Mouse (Mus musculus): ENCODE data around the gene Cebpb. TPM values are rescaled to one million over a fixed set of nuclear protein-coding genes. Genes with fewer than 3 reads are reported as not detected.

Cebpb gene
- polyA plus RNA-seq, 1 experiment from 2014 or later: 3.6 TPM

DNA sequence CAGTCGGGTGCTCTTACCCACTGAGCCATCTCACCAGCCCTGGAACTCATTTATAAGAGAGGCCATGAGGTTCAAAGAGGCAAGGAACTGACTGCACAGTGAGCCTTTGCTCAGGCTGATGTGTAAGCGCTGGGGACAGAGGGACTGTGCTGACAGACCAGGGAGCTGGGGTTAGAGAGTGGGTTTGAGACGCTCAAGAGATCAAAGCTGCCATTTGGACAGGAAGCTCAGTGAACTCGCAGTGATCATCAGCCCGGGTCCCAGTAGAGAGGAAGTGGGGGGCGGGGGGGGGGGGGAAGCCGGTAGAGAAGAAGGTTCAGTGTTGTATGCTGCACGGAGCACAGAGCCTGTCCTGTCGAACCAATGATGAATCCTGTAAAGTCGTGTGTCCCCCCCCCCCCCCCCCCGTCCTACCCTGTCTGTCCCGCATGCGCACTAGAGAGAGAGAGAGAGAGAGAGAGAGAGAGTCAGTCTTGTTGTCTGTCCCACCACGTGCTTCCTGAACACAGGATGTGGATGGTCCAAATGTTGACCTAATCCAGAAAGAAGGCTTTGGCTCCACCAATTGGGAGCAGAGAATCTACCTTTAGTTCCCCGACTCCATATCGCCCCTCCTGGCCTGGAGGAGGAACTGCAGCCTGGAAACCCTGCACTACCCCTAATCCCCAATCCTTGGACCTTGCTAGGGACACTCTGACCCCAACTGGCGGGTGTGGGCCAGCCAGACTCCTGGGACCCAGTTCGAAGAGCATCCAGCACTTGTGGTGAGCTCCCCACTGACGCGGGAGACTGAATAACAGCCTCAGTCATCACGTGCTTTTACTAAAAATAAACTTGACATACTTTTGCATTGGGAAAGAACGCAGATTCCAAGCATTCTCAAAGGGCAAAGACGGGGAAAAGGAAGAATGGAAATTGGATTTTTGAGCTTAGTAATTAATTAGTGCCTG is 24.4 kb downstream of the Cebpb start:
- H3K4me1 ChIP-seq (replicated peaks; ENCODE audit: control insufficient read depth, insufficient read depth, low read length): no peaks in the 10 kb centered on the region
- ATAC-seq (ENCODE audit: low FRiP score) (no peak), DNase-seq (ENCODE audit: low spot score) (no peak)
- H3K27ac ChIP-seq: no peak overlapping the region
- no peaks in the 10 kb centered on the region for H3K27me3 ChIP-seq (ENCODE audit: control insufficient read depth, insufficient read depth, low read length)
- no peak overlapping the region for H3K4me2 ChIP-seq (replicated peaks)
- H3K9ac ChIP-seq: no peak overlapping the region
- no peaks in the 10 kb centered on the region for H3K9me3 ChIP-seq (ENCODE audit: control insufficient read depth, low read length)
- H3K4me3 ChIP-seq (replicated peaks; ENCODE audit: low read length): no peak overlapping the region
- WGBS: 80% methylated on average over 20 of the region's 23 CpGs
- H3K36me3 ChIP-seq (replicated peaks; ENCODE audit: control insufficient read depth, insufficient read depth): no peaks in the 10 kb centered on the region

DNA sequence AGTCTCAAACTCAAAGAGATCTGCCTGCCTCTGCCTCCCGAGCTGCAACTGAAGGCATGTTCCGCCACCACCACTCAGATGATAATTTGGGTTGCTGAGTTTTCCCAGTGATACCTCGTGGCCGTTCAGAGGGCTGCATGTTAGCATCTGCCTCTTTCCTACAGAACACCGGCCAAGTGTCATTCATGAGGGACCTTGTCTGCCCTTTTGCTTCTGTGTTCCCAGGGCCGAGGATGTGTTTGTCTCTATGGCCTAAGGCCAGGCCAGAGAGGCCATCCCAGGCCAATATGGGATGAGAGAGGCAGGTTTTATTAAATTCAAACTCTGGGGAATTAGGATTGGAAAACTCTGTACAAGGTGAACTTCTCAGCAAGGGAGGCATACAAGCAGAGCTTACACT is 25.6 kb downstream of the Cebpb start:
- no peaks in the 10 kb centered on the region for H3K9me3 ChIP-seq (ENCODE audit: control insufficient read depth, low read length)
- DNase-seq (ENCODE audit: low spot score) (no peak), ATAC-seq (ENCODE audit: low FRiP score) (no peak)
- H3K4me3 ChIP-seq (replicated peaks; ENCODE audit: low read length): no peak overlapping the region
- no peaks in the 10 kb centered on the region for H3K36me3 ChIP-seq (replicated peaks; ENCODE audit: control insufficient read depth, insufficient read depth)
- no peak overlapping the region for H3K9ac ChIP-seq
- H3K4me1 ChIP-seq (replicated peaks; ENCODE audit: control insufficient read depth, insufficient read depth, low read length): no peaks in the 10 kb centered on the region
- H3K4me2 ChIP-seq (replicated peaks): no peak overlapping the region
- no peak overlapping the region for H3K27ac ChIP-seq
- no peaks in the 10 kb centered on the region for H3K27me3 ChIP-seq (ENCODE audit: control insufficient read depth, insufficient read depth, low read length)
- 95% methylated on average over 6 of the region's 6 CpGs for WGBS

DNA sequence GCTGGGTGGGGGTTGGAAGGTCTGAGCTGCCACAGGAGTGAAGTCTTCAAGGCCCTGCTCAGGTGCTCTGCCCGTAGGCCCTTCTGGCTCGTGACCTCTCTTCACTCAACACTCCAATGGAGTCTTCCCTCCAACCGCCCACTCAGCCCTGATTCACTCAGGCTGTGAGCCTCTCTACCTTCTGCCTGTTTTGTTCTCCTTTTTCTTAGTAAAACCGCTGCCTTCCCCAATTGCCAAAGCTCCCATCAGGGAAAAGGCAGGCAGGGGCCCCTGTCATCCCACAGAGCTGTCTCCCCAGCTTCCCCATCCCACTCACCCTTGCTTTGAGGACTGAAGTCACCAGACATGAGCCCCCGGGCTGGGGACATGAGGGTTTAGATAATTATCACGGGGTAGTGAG is 26.3 kb downstream of the Cebpb start:
- Histone ChIP-seq H3K27ac (no peak overlapping the region), H3K4me2 (replicated peaks) (no peak overlapping the region), H3K4me3 (replicated peaks; ENCODE audit: low read length) (no peak overlapping the region), H3K4me1 (replicated peaks; ENCODE audit: control insufficient read depth, insufficient read depth, low read length) (no peaks in the 10 kb centered on the region), H3K27me3 (ENCODE audit: control insufficient read depth, insufficient read depth, low read length) (no peaks in the 10 kb centered on the region), H3K9me3 (ENCODE audit: control insufficient read depth, low read length) (no peaks in the 10 kb centered on the region), H3K9ac (no peak overlapping the region), H3K36me3 (replicated peaks; ENCODE audit: control insufficient read depth, insufficient read depth) (no peaks in the 10 kb centered on the region)
- ATAC-seq (ENCODE audit: low FRiP score) (no peak), DNase-seq (ENCODE audit: low spot score) (no peak)
- 76% methylated on average over 6 of the region's 6 CpGs for WGBS

DNA sequence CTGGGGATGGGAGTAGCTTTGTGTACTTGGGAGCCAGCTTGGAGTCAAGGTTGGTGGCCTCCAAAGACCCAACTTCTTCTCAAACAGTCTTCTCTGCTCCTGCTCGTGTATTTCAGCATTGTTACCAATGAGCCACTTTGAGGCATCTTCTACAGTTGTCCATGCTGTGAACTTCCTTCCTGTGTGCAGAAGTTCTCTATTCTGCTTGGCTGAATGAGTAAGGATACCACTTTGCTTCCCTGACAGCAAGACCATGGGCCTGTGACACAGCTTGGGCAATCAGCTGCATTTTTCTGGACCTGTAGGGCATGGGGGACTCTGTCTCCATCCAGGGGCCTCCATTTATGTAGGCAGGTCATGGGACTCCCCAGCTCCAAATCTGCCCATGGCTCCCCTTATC is 28.5 kb downstream of the Cebpb start:
- H3K9ac ChIP-seq: no peak overlapping the region
- H3K27ac ChIP-seq: no peak overlapping the region
- no peaks in the 10 kb centered on the region for H3K27me3 ChIP-seq (ENCODE audit: control insufficient read depth, insufficient read depth, low read length)
- H3K9me3 ChIP-seq (ENCODE audit: control insufficient read depth, low read length): no peaks in the 10 kb centered on the region
- no peak for DNase-seq (ENCODE audit: low spot score)
- no peak overlapping the region for H3K4me2 ChIP-seq (replicated peaks)
- H3K36me3 ChIP-seq (replicated peaks; ENCODE audit: control insufficient read depth, insufficient read depth): no peaks in the 10 kb centered on the region
- 57% methylated on average over 1 of the region's 1 CpGs for WGBS
- no peaks in the 10 kb centered on the region for H3K4me1 ChIP-seq (replicated peaks; ENCODE audit: control insufficient read depth, insufficient read depth, low read length)
- H3K4me3 ChIP-seq (replicated peaks; ENCODE audit: low read length): no peak overlapping the region
- no peak for ATAC-seq (ENCODE audit: low FRiP score)

DNA sequence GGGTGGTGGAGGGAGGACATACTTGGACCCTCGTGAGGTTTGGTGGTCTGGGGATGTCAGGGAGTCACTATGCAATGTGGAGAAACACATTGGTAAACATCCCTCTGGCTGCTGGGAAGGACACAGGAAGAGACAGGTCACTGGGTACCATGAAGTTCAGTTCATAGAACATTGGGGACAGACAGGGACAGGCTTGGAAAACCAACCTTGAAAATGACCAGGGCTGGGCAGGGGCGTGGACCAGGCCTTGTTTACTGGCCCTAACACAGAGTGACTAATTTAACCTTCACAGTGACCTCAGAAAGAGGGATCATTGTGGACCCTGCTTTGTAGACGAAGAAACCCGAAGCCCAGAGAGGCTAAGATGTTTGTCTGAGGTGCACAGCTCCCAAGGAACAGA is 30.8 kb downstream of the Cebpb start:
- Histone ChIP-seq H3K27me3 (ENCODE audit: control insufficient read depth, insufficient read depth, low read length) (no peaks in the 10 kb centered on the region), H3K27ac (no peak overlapping the region), H3K9ac (no peak overlapping the region), H3K4me2 (replicated peaks) (no peak overlapping the region), H3K4me3 (replicated peaks; ENCODE audit: low read length) (no peak overlapping the region), H3K9me3 (ENCODE audit: control insufficient read depth, low read length) (no peaks in the 10 kb centered on the region), H3K36me3 (replicated peaks; ENCODE audit: control insufficient read depth, insufficient read depth) (no peaks in the 10 kb centered on the region), H3K4me1 (replicated peaks; ENCODE audit: control insufficient read depth, insufficient read depth, low read length) (no peaks in the 10 kb centered on the region)
- ATAC-seq (ENCODE audit: low FRiP score) (no peak), DNase-seq (ENCODE audit: low spot score) (no peak)
- WGBS: 84% methylated on average over 4 of the region's 4 CpGs

DNA sequence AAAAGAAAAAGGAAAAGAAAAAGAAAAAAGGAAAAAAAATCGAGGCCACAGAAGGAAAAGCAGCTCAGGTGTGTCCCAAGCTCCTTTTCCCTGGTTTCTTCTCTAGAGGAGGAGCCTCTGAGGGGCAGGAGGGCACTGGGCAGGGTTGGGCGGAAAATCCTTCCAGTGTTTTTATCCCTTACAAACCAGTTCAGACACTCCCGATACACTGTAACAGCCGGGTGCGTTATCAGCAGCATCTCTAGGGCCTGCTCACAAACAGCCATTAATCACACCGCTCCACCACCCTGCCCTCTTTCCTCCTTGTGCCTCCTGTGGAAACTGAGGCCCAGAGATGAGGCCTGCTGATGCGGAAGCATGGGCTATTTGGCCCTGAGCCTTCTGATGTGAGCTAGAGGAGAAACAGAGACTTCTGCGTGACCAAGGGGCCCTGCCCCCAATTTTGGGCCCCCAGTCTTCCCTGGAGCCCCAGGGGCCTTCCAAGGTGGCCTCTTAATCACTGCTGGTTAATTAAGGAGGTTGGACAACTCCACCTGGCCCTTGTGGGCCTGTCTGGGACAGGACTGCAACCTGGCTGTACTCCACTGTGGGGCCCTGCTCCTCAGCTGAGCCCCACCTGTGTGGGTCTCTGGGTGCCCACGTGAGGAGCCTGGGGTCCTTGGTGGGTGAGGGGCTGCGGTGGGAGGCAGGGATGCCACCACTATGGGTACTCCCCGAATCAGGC is 32.6 kb downstream of the Cebpb start:
- ATAC-seq (ENCODE audit: low FRiP score) (no peak), DNase-seq (ENCODE audit: low spot score) (no peak)
- H3K9ac ChIP-seq: no peak overlapping the region
- H3K9me3 ChIP-seq (ENCODE audit: control insufficient read depth, low read length): no peaks in the 10 kb centered on the region
- 80% methylated on average over 11 of the region's 11 CpGs for WGBS
- no peaks in the 10 kb centered on the region for H3K36me3 ChIP-seq (replicated peaks; ENCODE audit: control insufficient read depth, insufficient read depth)
- no peaks in the 10 kb centered on the region for H3K27me3 ChIP-seq (ENCODE audit: control insufficient read depth, insufficient read depth, low read length)
- H3K27ac ChIP-seq: no peak overlapping the region
- no peaks in the 10 kb centered on the region for H3K4me1 ChIP-seq (replicated peaks; ENCODE audit: control insufficient read depth, insufficient read depth, low read length)
- no peak overlapping the region for H3K4me3 ChIP-seq (replicated peaks; ENCODE audit: low read length)
- no peak overlapping the region for H3K4me2 ChIP-seq (replicated peaks)

DNA sequence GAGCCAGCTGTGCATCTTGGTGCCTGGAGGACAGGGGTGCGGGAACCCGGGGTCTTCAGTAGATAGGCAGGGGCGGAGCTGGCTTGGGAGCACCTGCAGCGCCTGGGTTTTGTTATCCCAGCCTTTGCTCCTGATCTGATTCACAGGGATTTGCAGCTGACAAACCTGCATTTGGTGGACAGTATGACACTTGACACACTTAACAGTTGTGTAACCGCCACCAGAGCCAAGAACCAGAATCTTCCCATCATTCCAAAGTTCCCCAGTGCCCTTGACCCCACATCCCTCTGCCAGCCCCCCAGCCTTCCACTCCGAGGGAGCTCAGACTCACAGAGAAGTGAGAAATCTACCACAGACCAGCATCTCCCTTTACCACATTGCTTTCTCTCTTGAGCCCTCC is 33.8 kb downstream of the Cebpb start:
- DNase-seq (ENCODE audit: low spot score) (no peak), ATAC-seq (ENCODE audit: low FRiP score) (no peak)
- WGBS: 72% methylated on average over 6 of the region's 6 CpGs
- no peak overlapping the region for H3K4me2 ChIP-seq (replicated peaks)
- H3K36me3 ChIP-seq (replicated peaks; ENCODE audit: control insufficient read depth, insufficient read depth): no peaks in the 10 kb centered on the region
- no peak overlapping the region for H3K9ac ChIP-seq
- H3K4me3 ChIP-seq (replicated peaks; ENCODE audit: low read length): no peak overlapping the region
- H3K27me3 ChIP-seq (ENCODE audit: control insufficient read depth, insufficient read depth, low read length): no peaks in the 10 kb centered on the region
- no peaks in the 10 kb centered on the region for H3K9me3 ChIP-seq (ENCODE audit: control insufficient read depth, low read length)
- no peak overlapping the region for H3K27ac ChIP-seq
- no peaks in the 10 kb centered on the region for H3K4me1 ChIP-seq (replicated peaks; ENCODE audit: control insufficient read depth, insufficient read depth, low read length)

DNA sequence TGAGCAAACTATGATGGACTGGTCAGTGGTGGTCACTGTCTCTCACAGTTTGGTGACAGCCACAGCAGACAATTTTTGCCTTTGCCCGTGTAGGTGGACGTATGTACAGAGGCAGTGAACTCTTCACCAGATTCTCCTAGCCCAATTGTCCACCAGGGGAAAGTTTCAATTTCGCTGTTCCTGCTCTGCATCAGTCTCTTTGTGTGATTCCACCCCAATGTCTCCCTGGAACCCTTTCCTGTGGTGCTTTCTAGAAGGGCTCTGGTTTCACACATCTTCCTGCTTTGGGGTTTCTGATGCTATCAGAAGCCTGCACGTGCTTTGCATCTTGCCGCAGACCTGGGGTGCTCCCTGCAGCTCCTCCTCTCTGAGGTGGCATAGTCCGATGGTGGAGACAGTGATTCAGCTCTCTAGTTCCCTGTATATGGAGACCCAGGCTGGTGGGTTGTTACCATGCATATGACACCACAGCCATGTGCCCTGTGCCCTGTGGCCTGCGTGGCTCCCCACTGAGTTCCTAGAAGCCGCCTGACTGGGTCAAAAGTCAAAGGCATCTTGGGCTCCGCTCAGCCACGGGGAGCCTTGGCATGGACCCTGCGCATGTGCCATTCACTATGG is 35.0 kb downstream of the Cebpb start:
- Histone ChIP-seq H3K9ac (no peak overlapping the region), H3K27ac (no peak overlapping the region), H3K9me3 (ENCODE audit: control insufficient read depth, low read length) (no peaks in the 10 kb centered on the region), H3K36me3 (replicated peaks; ENCODE audit: control insufficient read depth, insufficient read depth) (no peaks in the 10 kb centered on the region), H3K4me3 (replicated peaks; ENCODE audit: low read length) (no peak overlapping the region), H3K4me1 (replicated peaks; ENCODE audit: control insufficient read depth, insufficient read depth, low read length) (no peaks in the 10 kb centered on the region), H3K27me3 (ENCODE audit: control insufficient read depth, insufficient read depth, low read length) (no peaks in the 10 kb centered on the region), H3K4me2 (replicated peaks) (no peak overlapping the region)
- WGBS: 81% methylated on average over 11 of the region's 11 CpGs
- ATAC-seq (ENCODE audit: low FRiP score): no peak
- DNase-seq (ENCODE audit: low spot score): no peak

DNA sequence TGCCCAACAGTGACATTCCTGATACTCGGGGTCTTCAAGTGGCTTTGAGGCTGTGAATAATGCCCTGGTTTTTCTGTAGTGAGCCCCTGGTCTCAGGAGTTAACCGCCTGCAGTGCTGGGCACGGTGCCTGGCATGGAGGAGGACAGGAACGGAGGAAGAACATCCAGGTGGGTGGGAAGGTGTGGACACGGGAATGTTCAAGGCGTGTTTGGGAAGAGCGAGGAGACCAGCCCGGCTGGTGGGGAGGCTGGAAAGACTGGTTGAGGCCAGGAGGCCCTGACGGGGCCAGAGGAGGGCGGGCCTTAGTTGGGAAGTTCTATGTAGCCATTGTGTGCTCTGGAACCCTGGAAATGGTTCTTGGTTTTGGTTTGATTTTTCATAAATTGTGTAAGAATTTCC is 37.2 kb downstream of the Cebpb start:
- Histone ChIP-seq H3K4me2 (replicated peaks) (no peak overlapping the region), H3K27me3 (ENCODE audit: control insufficient read depth, insufficient read depth, low read length) (no peaks in the 10 kb centered on the region), H3K4me1 (replicated peaks; ENCODE audit: control insufficient read depth, insufficient read depth, low read length) (no peaks in the 10 kb centered on the region), H3K36me3 (replicated peaks; ENCODE audit: control insufficient read depth, insufficient read depth) (no peaks in the 10 kb centered on the region), H3K27ac (no peak overlapping the region), H3K9ac (no peak overlapping the region), H3K9me3 (ENCODE audit: control insufficient read depth, low read length) (no peaks in the 10 kb centered on the region), H3K4me3 (replicated peaks; ENCODE audit: low read length) (no peak overlapping the region)
- WGBS: 97% methylated on average over 10 of the region's 10 CpGs
- DNase-seq (ENCODE audit: low spot score) (no peak), ATAC-seq (ENCODE audit: low FRiP score) (no peak)

Measured in hindbrain, embryonic 14.5 days (tissue).